Mouse (Mus musculus) urinary bladder, postnatal 25 days (tissue): Measurements from ENCODE around the gene 1500009L16Rik.

ENCODE experiments used
- DNase-seq: peaks from one replicate; pipeline ENCODE4 v3.0.0; 2022; ENCODE audit warnings: low spot score

1500009L16Rik gene

DNA sequence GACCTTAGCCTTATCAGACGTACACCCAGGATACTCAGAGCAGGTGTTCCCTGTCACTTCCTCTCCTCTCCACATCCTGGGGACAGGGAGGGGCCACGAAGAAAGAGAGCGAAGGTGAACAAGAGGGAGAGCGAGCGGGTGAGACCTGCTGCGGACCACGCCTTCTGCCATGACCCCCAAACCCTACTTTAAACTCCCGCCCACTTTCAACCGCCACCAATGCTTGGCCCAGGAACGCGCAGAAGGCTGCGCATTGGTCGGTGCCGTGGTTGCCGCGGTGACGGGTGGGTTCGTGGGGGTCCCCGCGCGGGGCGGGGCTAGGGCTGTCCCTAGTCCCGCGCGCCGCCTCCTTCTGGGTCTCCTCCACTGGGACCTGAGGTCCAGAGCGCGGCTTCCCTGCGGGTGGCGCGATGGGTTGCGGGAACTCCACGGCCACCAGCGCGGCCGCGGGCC is at the start of gene 1500009L16Rik:
TSS of gene 1500009L16Rik (plus strand) at position 287 of the 453 bp plus-strand sequence.
- DNase-seq, result peak; percentile 17

- no peak for DNase-seq
Observed at GRCm38 (mm10) chr10:83681334-83681733, 41.3 kb upstream of the 1500009L16Rik start.

DNA sequence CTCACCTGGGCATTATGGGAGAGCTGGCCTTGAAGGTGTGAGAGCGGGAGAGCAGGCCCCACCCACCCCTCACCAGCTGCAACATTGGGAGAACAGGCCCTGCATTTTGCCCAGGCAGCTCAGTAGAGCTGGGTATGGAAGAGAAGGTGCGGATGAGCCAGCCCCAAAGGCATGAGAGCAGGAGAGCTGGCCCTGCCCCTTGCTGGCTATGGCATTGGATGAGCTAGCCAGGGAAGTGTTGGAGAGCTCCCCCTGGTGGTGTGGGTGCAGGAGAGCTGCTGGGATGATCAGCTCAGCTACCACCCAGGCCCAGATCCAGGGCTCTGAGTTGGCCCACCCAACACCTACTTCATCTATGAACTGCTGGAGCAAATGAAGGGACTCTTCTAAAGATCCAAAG is 34.5 kb upstream of the 1500009L16Rik start:
- no peak for DNase-seq

DNA sequence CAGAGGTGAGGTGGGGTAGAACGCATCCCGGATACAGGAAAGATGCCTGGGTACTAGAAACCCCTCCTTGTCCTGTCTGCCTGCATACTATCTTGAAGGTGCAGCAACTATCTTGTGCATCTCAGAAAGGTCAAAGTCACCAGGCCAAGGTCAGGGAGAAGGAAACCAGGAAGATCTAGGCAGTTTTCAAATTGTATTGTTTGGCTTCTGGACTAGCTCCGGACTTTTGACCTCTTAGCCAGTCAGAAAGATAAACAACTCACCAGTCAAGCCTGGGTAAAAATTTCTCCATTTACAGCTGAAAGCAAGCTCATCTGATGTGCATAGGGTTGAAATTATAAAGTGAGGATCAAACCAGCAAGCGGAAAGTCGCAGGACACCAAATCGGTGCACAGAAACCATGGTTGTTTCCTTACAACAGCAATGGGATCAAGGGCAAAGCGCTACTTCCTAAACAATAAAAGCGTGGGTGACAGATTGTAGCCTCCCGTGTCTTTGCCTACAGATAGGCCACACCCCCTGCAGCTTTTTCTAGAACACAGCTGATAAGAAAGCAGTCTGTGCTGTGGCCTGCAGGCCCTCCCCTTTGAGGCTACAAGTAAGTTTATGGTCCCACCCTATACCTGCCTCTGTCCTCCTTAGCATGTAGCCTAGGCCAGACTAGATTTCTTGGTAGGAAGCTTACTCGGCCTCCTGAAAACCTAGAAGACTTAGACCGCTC is 30.3 kb upstream of the 1500009L16Rik start:
- no peak for DNase-seq

DNA sequence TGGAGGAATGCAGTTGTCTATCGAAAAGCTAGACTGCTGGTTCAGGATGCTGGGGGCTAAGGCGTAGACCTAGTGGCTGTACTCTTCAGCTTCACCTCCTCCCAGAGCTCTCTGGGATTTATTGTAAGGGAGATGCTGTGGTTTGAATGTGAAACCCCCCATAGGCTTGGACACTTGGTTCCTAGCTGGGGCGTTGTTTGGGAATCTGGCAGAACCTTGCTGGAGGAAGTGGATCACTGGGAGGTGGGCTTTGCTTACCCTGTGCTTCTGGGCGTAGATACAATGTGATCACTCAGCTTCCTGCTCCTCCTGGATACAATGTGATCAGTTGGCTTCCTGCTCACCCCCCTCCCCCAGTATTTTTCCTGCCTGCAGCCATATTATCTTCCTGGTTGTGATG is 26.4 kb upstream of the 1500009L16Rik start:
- no peak for DNase-seq

- DNase-seq, result no peak
Observed at GRCm38 (mm10) chr10:83706628-83707027, 16.0 kb upstream of the 1500009L16Rik start.

GRCm38 (mm10) chr10:83709920-83710319 is 12.7 kb upstream of the 1500009L16Rik start:
- no peak for DNase-seq

DNA sequence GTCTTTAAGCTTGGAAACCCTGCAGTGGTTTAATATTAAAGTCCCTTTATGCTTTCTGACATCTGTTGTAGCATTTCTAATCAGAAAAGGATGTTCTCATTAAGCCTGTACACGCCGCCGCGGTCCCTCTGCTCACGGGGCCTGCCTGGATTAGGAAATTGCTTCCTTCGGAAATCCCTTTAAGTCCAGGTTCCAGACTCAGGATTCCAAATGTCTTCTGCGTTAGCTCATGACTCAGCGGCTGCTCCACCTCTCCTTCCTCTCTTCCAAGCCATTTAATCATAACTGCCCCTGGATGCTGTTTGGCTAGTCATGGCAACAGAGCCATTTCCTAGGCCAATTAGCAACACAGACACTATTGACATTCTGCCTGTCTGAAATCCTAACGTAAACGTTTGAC is 10.9 kb upstream of the 1500009L16Rik start:
- no peak for DNase-seq

DNA sequence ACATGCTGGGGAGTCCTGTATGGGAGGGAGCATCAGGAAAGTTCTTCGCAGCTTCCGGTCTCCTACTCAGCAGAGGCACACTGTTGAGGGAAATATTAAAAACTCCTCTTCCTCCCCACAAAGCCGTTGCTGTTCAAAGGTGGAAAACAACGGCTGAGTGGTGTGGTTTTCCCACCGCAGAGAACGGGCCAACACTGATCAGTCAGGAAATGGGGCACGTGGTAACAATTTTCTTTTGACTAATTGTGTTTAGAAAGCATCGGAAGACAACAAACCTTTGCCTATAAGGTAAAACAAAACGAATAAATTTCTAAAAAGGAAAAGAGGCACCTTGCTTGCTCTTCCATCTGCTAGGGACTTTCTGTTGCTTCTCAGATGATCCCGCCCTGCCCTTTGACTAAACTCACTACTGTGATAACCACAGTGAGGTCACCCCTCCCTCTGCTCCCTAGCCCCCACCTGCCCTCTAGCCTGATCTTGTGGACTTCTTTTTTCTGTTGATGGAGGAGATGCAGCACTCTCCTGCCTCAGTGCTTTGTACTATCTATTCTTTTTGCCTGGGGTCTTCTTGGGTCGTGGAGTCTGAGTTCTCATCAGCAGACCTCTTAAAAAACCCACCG is 3.7 kb upstream of the 1500009L16Rik start:
- no peak for DNase-seq

DNA sequence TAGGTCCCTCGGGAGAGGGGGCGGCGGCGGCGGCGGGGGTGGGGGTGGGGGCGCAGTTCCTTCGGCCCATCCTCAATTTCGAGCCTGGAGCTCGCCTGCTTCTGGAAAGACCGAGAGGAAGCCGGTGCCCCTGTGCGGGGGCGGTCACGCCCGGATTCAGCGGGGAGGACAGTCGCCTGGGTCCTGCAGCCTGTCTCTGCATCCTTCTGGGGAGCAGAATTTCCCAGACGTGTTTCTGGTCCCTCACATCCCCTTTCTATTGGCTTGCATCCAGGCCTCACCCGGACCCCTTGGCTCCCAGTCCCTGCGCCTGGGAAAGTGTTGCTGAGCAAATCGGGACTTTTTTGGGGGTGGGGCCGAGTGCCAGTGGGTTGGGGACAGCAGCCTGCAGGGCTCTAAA is 390 bp downstream of the 1500009L16Rik start:
- DNase-seq, result peak; percentile 11

GRCm38 (mm10) chr10:83724351-83725059 is 1.8 kb downstream of the 1500009L16Rik start:
- DNase-seq, result no peak

GRCm38 (mm10) chr10:83726164-83726563 is 3.5 kb downstream of the 1500009L16Rik start:
- DNase-seq, result peak; percentile 10

GRCm38 (mm10) chr10:83727846-83728245 is 5.2 kb downstream of the 1500009L16Rik start:
- DNase-seq, result no peak

- DNase-seq, result no peak
Observed at GRCm38 (mm10) chr10:83728529-83728928, 5.9 kb downstream of the 1500009L16Rik start.

DNA sequence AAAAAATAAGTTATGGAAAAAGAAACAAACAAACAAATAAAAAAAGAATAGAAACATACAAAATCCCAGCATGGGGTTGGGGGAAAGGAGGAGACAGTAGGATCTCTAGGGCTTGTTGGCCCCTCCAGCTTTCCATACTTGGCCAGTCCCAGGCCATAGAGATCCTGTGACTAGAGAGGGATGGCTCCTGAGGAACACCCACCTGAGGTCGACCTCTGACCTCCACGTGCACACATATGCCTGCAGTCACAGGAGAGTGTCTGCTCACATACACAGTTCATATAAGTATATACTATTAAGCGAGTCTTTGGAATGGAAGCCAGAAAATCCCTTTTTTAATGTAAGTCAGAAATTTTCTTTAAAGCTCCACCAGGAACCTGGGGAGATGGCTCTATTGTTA is 6.4 kb downstream of the 1500009L16Rik start:
- DNase-seq, result no peak

- peak; percentile 93 for DNase-seq
Observed at GRCm38 (mm10) chr10:83729492-83729891, 6.8 kb downstream of the 1500009L16Rik start.

DNA sequence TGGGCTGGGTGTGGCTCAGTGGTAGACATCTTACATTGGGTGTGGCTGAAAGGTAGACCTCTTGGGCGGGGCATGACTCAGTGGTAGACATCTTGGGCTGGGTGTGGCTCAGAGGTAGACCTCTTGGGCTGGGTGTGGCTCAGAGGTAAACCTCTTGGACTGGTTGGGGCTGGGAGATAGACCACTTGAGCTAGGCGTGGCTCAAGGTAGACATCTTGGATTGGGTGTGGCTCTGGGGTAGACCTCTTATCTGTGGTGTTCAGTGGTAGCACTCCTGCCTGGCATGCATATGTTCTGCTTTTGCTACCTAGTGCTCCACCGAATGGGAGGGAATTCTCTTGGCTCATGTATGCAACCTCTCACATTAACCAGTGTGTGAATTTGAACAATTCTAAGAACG is 11.1 kb downstream of the 1500009L16Rik start:
- no peak for DNase-seq

- no peak for DNase-seq
Observed at GRCm38 (mm10) chr10:83738996-83739655, 16.5 kb downstream of the 1500009L16Rik start.

DNA sequence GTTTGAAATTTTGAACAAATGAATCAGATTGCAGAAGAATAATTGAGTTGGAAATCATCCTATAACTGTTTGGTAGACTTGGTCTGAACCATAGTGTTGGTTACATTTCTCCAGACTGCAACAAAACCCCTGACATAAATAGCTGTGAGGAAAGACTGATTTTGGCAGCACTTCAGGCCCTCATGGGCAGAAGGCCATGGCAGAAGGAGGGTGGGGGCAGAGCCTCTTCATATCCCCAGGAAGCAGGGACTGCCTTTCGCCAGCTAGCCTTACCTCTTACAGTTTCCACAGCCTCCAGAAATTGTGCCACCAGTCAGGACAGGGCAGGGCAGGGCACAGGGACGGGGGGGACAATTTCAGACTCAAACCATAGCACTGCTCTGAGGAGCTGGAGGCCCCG is 22.0 kb downstream of the 1500009L16Rik start:
- DNase-seq, result no peak

- DNase-seq, result no peak
Observed at GRCm38 (mm10) chr10:83753056-83753455, 30.4 kb downstream of the 1500009L16Rik start.

GRCm38 (mm10) chr10:83757343-83757962 is 34.8 kb downstream of the 1500009L16Rik start:
- DNase-seq, result no peak

DNA sequence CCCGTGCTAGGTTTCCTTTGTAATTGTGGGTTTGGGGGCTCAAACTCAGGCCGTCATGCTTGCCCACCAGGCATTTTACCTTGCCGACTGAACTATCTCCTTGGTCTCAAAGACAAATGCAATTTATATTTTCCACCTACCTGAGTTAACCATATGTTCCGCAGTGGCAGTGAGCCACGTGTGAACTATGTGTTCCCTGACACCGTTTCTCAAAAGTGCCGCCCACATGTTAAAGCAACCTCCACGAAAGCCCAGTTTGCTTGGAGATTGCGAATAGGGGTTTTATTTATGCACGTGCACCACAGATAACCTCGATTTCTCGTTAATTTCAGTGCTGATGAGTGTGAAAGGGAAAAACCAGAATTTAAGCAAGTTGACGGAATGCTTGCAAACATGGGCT is 36.1 kb downstream of the 1500009L16Rik start:
- no peak for DNase-seq
